Mouse (Mus musculus) intestine, embryonic 16.5 days (tissue): ENCODE results near the gene Lef1. TPM values are rescaled to one million over a fixed set of nuclear protein-coding genes. Genes with fewer than 3 reads are reported as not detected.

Experiments used
- ATAC-seq: fragments of 200-750 bp; cut with Nextera tagmentation; 2 replicates; pipeline ENCODE4 v1.8.0; 2017; ENCODE audit warnings: moderate TSS enrichment, moderate library complexity
- H3K27ac ChIP-seq: fragments of 300-500 bp; sonication (generic); 2 replicates; pipeline ENCODE4 v1.5.1; 2014; ENCODE audit warnings: mild to moderate bottlenecking, low read length
- H3K27me3 ChIP-seq: fragments of 300-500 bp; sonication (generic); replicated peaks from 2 replicates; pipeline ENCODE4 v1.6.1; 2014; ENCODE audit warnings: low read length, control low read depth, mixed read lengths; ENCODE audit not compliant: control insufficient read depth, insufficient read depth
- H3K36me3 ChIP-seq: fragments of 300-500 bp; sonication (generic); 2 replicates; pipeline ENCODE4 v1.6.1; 2014; ENCODE audit warnings: low read length, control low read depth; ENCODE audit not compliant: control insufficient read depth, insufficient read depth
- H3K4me1 ChIP-seq: fragments of 300-500 bp; sonication (generic); 2 replicates; pipeline ENCODE4 v1.6.1; 2014; ENCODE audit warnings: low read length, control low read depth, mixed read lengths; ENCODE audit not compliant: control insufficient read depth, insufficient read depth
- H3K4me2 ChIP-seq: fragments of 300-500 bp; sonication (generic); 2 replicates; pipeline ENCODE4 v1.6.1; 2014; ENCODE audit warnings: low read depth, low read length, control low read depth
- H3K4me3 ChIP-seq: fragments of 300-500 bp; sonication (generic); 2 replicates; pipeline ENCODE4 v1.5.1; 2014; ENCODE audit warnings: mild to moderate bottlenecking, low read length
- H3K9ac ChIP-seq: fragments of 300-500 bp; sonication (generic); 2 replicates; pipeline ENCODE4 v1.6.1; 2014; ENCODE audit warnings: low read depth, low read length
- H3K9me3 ChIP-seq: fragments of 300-500 bp; sonication (generic); 2 replicates; pipeline ENCODE4 v1.6.1; 2016; ENCODE audit warnings: low read length, control low read depth; ENCODE audit not compliant: control insufficient read depth
- WGBS: fragments of 180-500 bp; shearing (Covaris S2); extraction: QIAGEN DNeasy Blood & Tissue Kit; methylation state at CpG from one replicate; pipeline ENCODE4 v1.1.7; 2014; 5-methylcytosine and 5-hydroxymethylcytosine counted together
- polyA plus RNA-seq: library from polyadenylated mRNA; unstranded; fragments of >200 nt; fragmentation: Nextera tagmentation; extraction: Ambion mirVana; gene quantifications from 2 replicates; pipeline ENCODE4 v1.2.1, GENCODE M21; 2015

The Lef1 gene
- polyA plus RNA-seq, 1 experiment from 2014 or later: 0.31 TPM

DNA sequence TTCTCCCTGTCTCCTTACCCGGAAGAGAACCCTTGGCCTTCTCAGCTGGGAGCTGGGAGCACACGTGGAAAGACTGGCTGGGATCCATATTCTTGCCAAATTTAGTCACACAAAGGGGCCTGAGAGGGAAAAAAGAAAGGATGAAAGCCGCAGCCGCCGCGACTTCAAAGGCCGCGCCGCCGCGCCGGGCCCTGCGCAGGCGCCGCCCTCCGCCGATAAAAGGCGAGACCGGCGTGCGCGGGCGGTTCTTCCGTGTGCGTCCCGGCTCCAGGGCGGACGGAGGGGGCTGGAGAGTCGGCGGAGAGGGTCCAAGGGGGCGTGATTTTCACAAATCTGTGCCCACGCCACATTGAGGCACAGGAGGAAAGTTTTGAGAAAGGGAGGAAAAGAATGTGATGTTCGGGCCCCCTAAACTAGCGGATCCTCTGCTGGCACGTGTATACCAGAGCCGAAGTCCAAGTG, 4.3 kb upstream of the Lef1 start:
- Histone ChIP-seq H3K36me3 (no peaks in the 10 kb centered on the region), H3K4me3 (peak overlapping the region; percentile 49), H3K9ac (no peak overlapping the region; the same call in 1 of the 2 replicates), H3K9me3 (no peaks in the 10 kb centered on the region), H3K27ac (no peak overlapping the region), H3K4me2 (peak overlapping the region; percentile 68), H3K27me3 (peaks cover 66% of the 10 kb centered on the region), H3K4me1 (peaks cover 18% of the 10 kb centered on the region)
- WGBS: under 1% methylated on average over 36 of the region's 36 CpGs
- ATAC-seq: peak; percentile 60; the same call in 1 of the 2 replicates

DNA sequence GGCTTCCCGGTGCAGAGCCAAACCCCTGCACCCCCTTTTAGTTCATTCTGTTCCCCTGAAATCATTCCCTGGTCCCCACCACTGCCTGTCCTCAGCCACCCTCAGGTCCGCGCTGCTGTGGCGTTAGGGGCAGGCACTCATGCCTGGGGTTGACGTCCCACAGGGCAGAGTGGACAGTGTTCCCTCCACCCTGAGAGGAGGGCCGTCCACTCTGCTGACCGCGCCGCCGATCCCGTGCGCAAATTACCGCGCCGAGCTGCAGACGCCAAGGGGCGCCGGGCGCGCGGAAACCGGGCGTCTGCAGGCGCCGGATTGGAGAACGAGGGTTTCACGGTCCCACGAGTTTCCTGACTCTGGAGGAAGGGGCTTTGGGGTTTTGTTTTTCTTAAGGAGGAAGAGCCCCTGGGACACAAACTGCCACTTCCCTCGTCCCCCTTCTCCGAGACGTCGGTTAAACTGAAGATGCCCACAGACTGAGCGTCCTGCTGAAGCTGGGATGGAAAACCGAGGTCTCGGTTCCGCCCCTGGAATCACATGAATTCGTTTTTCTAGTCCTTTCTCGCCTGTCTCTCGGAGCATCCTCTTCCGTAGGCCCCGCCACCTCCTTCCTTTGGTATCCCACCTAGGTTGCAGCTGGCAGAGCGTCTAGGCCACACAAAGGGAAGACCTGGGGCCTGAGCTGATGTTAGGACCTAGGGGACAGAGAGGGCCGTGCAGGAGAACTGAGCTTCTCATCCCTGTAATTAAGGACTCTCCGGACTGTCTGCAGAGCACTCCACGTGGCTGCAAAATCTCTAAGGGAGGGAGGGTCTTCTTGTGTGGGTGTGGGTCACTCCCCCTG, 3.6 kb upstream of the Lef1 start:
- H3K9ac ChIP-seq: no peak overlapping the region
- peak overlapping the region; percentile 49 for H3K4me3 ChIP-seq
- no peaks in the 10 kb centered on the region for H3K36me3 ChIP-seq
- H3K27ac ChIP-seq: no peak overlapping the region
- H3K4me2 ChIP-seq: peak overlapping the region; percentile 68
- peaks cover 25% of the 10 kb centered on the region for H3K4me1 ChIP-seq
- no peaks in the 10 kb centered on the region for H3K9me3 ChIP-seq
- WGBS: under 1% methylated on average over 45 of the region's 45 CpGs
- peaks cover 73% of the 10 kb centered on the region for H3K27me3 ChIP-seq
- ATAC-seq: peak; percentile 27; the same call in 1 of the 2 replicates

DNA sequence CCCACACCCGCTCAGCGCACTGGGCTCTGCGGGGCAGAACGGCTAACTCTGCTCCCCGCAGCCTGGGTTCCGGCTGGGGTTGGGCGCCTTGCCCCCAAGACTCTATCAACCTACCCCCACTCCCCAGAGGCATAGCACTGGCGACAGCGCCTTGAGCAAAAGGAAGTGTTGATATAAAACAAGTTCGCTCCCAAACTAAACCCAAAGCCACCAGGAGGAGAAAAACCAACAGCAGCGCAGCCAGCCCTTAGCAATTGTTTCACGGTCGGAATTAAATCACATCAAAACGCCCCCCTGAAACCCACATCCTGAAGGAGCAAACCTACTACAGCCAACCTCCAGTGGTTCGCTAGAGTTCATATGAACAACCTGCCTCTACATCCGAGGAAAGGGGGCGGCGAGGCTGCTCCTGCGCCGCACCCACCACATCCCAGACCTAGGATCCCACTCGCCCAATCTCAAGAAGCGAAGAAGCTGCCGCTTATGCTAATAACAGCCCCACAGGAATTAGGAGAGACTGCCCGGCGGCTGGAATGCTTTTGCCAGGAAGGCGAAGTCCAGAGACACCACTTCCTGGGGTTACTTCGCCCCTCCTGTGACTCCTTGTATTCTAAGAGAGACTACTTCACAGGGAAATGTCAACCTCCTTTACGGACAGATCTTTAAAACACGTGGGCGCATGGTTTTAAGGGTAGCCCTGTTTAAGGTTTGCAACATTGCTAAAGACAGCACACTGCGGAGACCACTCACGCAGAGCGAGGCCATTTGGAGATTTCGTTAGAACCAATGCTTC, 2.8 kb upstream of the Lef1 start:
- Histone ChIP-seq H3K4me1 (peaks cover 33% of the 10 kb centered on the region), H3K4me3 (no peak overlapping the region; the same call in 1 of the 2 replicates), H3K4me2 (no peak overlapping the region), H3K9me3 (no peaks in the 10 kb centered on the region), H3K27ac (no peak overlapping the region), H3K27me3 (peaks cover 81% of the 10 kb centered on the region), H3K36me3 (no peaks in the 10 kb centered on the region), H3K9ac (no peak overlapping the region)
- ATAC-seq: no peak
- 2% methylated on average over 34 of the region's 34 CpGs for WGBS

- Histone ChIP-seq H3K27ac (no peak overlapping the region), H3K4me2 (no peak overlapping the region), H3K4me1 (peaks cover 34% of the 10 kb centered on the region), H3K36me3 (no peaks in the 10 kb centered on the region), H3K27me3 (peaks cover 86% of the 10 kb centered on the region), H3K4me3 (no peak overlapping the region), H3K9ac (no peak overlapping the region), H3K9me3 (no peaks in the 10 kb centered on the region)
- 3% methylated on average over 9 of the region's 9 CpGs for WGBS
- ATAC-seq: no peak
Observed at GRCm38 (mm10) chr3:131108094-131108653, 2.1 kb upstream of the Lef1 start.

DNA sequence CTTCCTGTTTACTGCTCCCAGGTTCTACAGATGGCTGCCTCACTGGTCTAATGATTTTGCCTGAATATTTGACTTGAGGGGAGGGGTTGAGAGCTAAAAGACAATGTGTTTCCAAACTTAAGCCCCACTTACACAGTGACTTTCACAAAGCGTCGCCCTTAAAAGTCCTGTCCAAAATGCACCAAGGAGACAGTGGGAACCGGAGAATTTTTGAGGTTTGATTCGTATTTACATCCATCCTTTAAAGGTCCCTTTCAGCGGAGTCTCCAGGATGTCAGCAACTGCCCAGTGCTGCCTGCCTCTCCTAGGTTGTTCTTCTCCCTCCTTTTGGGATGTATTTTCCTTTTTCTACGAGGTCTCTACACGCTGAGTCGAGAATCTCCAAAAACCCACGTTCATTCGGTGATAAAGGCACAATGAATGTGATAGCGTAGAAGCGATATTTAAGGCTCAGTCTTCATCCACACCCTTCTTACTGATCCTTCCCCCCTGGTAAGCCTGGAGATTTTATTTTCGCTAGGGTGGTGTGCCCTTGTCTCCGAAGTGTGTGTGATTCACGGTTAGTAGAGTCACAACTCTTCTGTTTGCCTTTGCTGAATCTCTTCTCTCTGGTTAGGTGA, 1.1 kb upstream of the Lef1 start:
- 2% methylated on average over 15 of the region's 15 CpGs for WGBS
- Histone ChIP-seq H3K4me1 (peaks cover 34% of the 10 kb centered on the region), H3K4me2 (no peak overlapping the region)

GRCm38 (mm10) chr3:131109686-131110070, 593 bp upstream of the Lef1 start:
- Histone ChIP-seq H3K4me2 (peak overlapping the region; percentile 86; the same call in 1 of the 2 replicates), H3K9me3 (no peaks in the 10 kb centered on the region), H3K27ac (no peak overlapping the region), H3K4me3 (no peak overlapping the region), H3K4me1 (peaks cover 34% of the 10 kb centered on the region), H3K27me3 (peaks cover 86% of the 10 kb centered on the region), H3K9ac (no peak overlapping the region), H3K36me3 (no peaks in the 10 kb centered on the region)
- 1% methylated on average over 12 of the region's 14 CpGs for WGBS
- ATAC-seq: no peak

More for the DNA sequence above, 1.1 kb upstream of the Lef1 start:
- H3K27ac ChIP-seq: no peak overlapping the region
- H3K27me3 ChIP-seq: peaks cover 85% of the 10 kb centered on the region
- H3K9me3 ChIP-seq: no peaks in the 10 kb centered on the region
- no peaks in the 10 kb centered on the region for H3K36me3 ChIP-seq
- no peak for ATAC-seq
- no peak overlapping the region for H3K9ac ChIP-seq
- no peak overlapping the region for H3K4me3 ChIP-seq

DNA sequence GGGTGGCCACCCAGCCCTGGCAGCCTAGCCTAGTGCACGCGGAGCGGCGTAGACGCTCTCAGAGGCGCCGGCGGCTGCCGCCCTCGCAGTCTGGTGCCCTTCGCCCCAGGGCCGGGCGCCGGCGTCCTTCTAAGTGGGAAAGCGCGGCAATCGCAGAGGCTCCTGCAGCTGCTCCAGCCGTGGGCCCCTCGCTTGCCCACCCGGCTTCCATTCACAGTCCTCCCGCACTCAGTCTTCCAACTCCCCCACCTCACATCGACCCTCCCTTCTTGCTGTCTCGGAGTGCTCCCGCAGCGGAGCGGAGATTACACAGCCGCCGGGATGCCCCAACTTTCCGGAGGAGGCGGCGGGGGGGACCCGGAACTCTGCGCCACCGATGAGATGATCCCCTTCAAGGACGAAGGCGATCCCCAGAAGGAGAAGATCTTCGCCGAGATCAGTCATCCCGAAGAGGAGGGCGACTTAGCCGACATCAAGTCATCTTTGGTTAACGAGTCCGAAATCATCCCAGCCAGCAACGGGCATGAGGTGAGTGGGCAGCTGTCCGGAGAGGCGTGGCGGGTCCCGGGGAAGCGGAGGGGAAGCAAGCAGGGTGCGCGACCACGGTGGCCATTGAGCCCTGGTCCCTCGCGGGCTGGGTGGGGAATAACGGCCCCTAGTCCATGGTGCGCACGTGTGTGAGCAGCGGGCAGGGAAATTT, 1.0 kb downstream of the Lef1 start:
- no peaks in the 10 kb centered on the region for H3K9me3 ChIP-seq
- H3K36me3 ChIP-seq: no peaks in the 10 kb centered on the region
- WGBS: under 1% methylated on average over 59 of the region's 59 CpGs
- peak; percentile 53 for ATAC-seq
- H3K9ac ChIP-seq: 0 out of 2 replicates have a peak overlapping the region, but pooled peaks have one; percentile 14
- H3K27ac ChIP-seq: no peak overlapping the region
- peaks cover 30% of the 10 kb centered on the region for H3K4me1 ChIP-seq
- H3K4me3 ChIP-seq: peak overlapping the region; percentile 50
- H3K4me2 ChIP-seq: peak overlapping the region; percentile 86
- H3K27me3 ChIP-seq: peaks cover 78% of the 10 kb centered on the region

GRCm38 (mm10) chr3:131111851-131112572, 1.7 kb downstream of the Lef1 start:
- no peaks in the 10 kb centered on the region for H3K9me3 ChIP-seq
- H3K4me2 ChIP-seq: peak overlapping the region; percentile 86
- H3K27me3 ChIP-seq: peaks cover 74% of the 10 kb centered on the region
- peak overlapping the region; percentile 48 for H3K9ac ChIP-seq
- peak; percentile 66 for ATAC-seq
- peaks cover 26% of the 10 kb centered on the region for H3K4me1 ChIP-seq
- no peak overlapping the region for H3K27ac ChIP-seq
- no peaks in the 10 kb centered on the region for H3K36me3 ChIP-seq
- under 1% methylated on average over 69 of the region's 69 CpGs for WGBS
- peak overlapping the region; percentile 50 for H3K4me3 ChIP-seq
